In genomic region chr3:142498941-142499340, GRCm38 (mm10) we compare ENCODE assay signal across 9 mouse cellular contexts. TPM values are rescaled to one million over a fixed set of nuclear protein-coding genes. Genes with fewer than 3 reads are reported as not detected.
A peak's percentile ranks its signal among the peaks of the same experiment; 100 is the strongest.
DNase-seq lines count a peak whose midpoint lies in the region; ATAC-seq lines count a peak whose summit lies in the region.
"Had no signal": no experiment of that assay in that cellular context is flagged by ENCODE, and none has a peak within 500 bp of the region (broad histone marks: within the 10 kb centered on the region; RNA-seq: fewer than 3 reads in every experiment).

No protein-coding gene starts in this region.

- intact Hi-C loops in left cerebral cortex, postnatal 4 days (cut with DNase I) = no loop called here
- intact Hi-C loops in left cerebral cortex, postnatal 25 days (cut with DNase I) = no loop called here

- DNase-seq in left cerebral cortex, postnatal 4 days = peak; percentile 69
- no peak for DNase-seq in left cerebral cortex, postnatal 25 days (ENCODE audit: low spot score in 2 of 2)
- peak; percentile 91 for DNase-seq in Muller cell, postnatal 12 days (ENCODE audit: inconsistent ontology term)
- DNase-seq in cerebellum, postnatal 36 days = peak; percentile 55 to 70
- DNase-seq in spleen, postnatal 4 days (ENCODE audit: low spot score in 2 of 2) = no peak
- DNase-seq: spleen, adult 18-20 months had no signal

- peak; percentile 96 for ATAC-seq in cerebellum, adult (ENCODE audit: insufficient number of reproducible peaks, low FRiP score, low TSS enrichment)
- no peak for ATAC-seq in activated CD4-positive, CD25-positive, alpha-beta regulatory T cell, adult 4 months

RNA-seq across cellular contexts. Expression of gene Gbp5, which starts 5.2 kb away (rescaled TPM):
- total RNA-seq in left cerebral cortex, postnatal 4 days (2021) = 1 to 10 TPM; 1.2 to 1.4 TPM
- 1 to 10 TPM; 1.7 to 2.1 TPM for total RNA-seq in left cerebral cortex, postnatal 25 days (2021)
- 10 to 100 TPM; 10.1 to 14.4 TPM for polyA plus RNA-seq in activated CD4-positive, CD25-positive, alpha-beta regulatory T cell, adult 4 months (2017; shearing (Covaris generic))
- polyA plus RNA-seq: kidney, embryonic 16.5 days had no signal

RNA-seq across cellular contexts. Expression of gene Gbp7, which starts 31.2 kb away (rescaled TPM):
- 1 to 10 TPM; 2.5 to 2.8 TPM for total RNA-seq in left cerebral cortex, postnatal 4 days (2021)
- 1 to 10 TPM; 2.4 to 2.6 TPM for total RNA-seq in left cerebral cortex, postnatal 25 days (2021)
- 100 to 1,000 TPM; 226 to 256 TPM for polyA plus RNA-seq in activated CD4-positive, CD25-positive, alpha-beta regulatory T cell, adult 4 months (2017; shearing (Covaris generic))

Comparison
In these comparisons a context has a peak if more than half of its experiments do, and no peak if none do; other contexts are left out.
1. DNase-seq: peak in left cerebral cortex, postnatal 4 days (single experiment), Muller cell, postnatal 12 days (single experiment) and cerebellum, postnatal 36 days (2 of 2); none in left cerebral cortex, postnatal 25 days (0 of 2) and spleen, postnatal 4 days (0 of 2).